Mouse (Mus musculus): ENCODE measurements around the gene Hmgcs2. TPM values are rescaled to one million over a fixed set of nuclear protein-coding genes. Genes with fewer than 3 reads are reported as not detected.

The Hmgcs2 gene
- polyA plus RNA-seq, 1 experiment: 4.2 TPM

GRCm38 (mm10) chr3:98245892-98246291 lies 34.3 kb upstream of the Hmgcs2 start:
- no peaks in the 10 kb centered on the region for H3K36me3 ChIP-seq (ENCODE audit: control insufficient read depth, insufficient read depth, low read length)
- H3K27ac ChIP-seq (ENCODE audit: insufficient read depth, low read depth, low read length): no peak overlapping the region
- WGBS: 10% methylated on average over 8 of the region's 8 CpGs
- H3K4me3 ChIP-seq (ENCODE audit: low read depth, low read length): no peak overlapping the region
- H3K27me3 ChIP-seq (ENCODE audit: control insufficient read depth, insufficient read depth, low read length): no peaks in the 10 kb centered on the region
- H3K4me1 ChIP-seq (ENCODE audit: control insufficient read depth, insufficient read depth, insufficient read length, low read length): peaks cover 17% of the 10 kb centered on the region; the same call in 1 of the 2 replicates
- no peak for TF ChIP-seq POLR2A (IDR thresholded peaks at IDR 0.05; ENCODE audit: low read depth, low read length)
- TF ChIP-seq CTCF (IDR thresholded peaks at IDR 0.05; ENCODE audit: extremely low read depth, insufficient read length, insufficient replicate concordance, low read depth, low read length): no peak

DNA sequence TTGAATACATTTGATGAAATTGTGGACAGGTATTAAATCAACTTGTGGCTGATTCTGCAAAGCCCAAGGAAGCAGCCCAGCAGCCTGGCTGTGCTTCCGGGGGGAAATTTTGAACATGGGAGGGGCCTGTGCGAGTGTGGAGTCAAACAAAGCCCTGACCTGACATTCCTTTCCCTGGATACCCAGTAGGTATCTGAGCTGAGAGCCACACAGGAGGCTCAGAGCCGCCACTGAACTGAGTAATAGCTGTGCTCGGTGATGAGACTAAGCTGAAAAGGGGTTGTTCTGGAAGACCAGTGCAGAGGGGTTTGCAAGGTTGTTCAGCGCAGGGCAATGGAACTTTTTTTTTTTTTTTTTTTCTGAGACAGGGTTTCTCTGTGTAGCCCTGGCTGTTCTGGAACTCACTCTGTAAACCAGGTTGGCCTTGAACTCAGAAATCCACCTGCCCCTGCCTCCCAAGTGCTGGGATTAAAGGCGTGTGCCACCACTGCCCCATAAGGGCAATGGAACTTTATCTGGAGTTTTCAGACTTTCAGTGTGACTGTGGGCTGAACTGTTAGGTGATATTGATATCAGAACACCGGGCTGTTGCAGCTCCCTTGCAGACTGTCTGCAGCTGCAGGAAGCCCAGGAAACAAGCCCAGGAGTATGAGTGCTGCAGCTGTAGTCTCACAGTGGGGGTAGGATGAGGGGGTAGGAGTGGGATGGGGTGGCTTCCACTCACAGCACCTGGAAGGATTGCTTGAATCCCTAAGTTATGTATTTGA lies 33.1 kb upstream of the Hmgcs2 start:
- TF ChIP-seq CTCF (IDR thresholded peaks at IDR 0.05; ENCODE audit: extremely low read depth, insufficient read length, insufficient replicate concordance, low read depth, low read length): no peak
- TF ChIP-seq POLR2A (IDR thresholded peaks at IDR 0.05; ENCODE audit: low read depth, low read length): no peak
- Histone ChIP-seq H3K27me3 (ENCODE audit: control insufficient read depth, insufficient read depth, low read length) (no peaks in the 10 kb centered on the region), H3K36me3 (ENCODE audit: control insufficient read depth, insufficient read depth, low read length) (no peaks in the 10 kb centered on the region), H3K4me3 (ENCODE audit: low read depth, low read length) (no peak overlapping the region), H3K27ac (ENCODE audit: insufficient read depth, low read depth, low read length) (no peak overlapping the region), H3K4me1 (ENCODE audit: control insufficient read depth, insufficient read depth, insufficient read length, low read length) (peaks cover 16% of the 10 kb centered on the region; the same call in 1 of the 2 replicates)
- WGBS: 66% methylated on average over 7 of the region's 7 CpGs

DNA sequence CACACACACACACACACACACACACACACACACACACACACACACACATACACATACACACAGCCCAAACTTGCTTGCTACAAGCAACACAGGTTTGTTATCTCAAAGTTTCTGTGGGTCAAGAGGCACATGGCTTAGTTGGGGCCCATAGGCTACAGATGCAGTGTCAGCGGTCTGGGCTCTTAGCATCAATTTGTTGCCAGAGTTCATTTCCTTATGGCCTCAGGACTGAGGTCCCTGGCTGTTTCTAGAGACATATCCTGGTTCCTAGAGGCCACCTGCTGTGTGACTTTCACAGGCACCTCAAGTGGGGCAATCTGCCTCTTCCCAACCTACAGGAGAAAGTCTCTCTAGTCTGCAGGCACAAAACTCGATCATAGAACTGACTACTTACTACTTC lies 30.9 kb upstream of the Hmgcs2 start:
- H3K4me3 ChIP-seq (ENCODE audit: low read depth, low read length): no peak overlapping the region
- no peak overlapping the region for H3K27ac ChIP-seq (ENCODE audit: insufficient read depth, low read depth, low read length)
- TF ChIP-seq CTCF (IDR thresholded peaks at IDR 0.05; ENCODE audit: extremely low read depth, insufficient read length, insufficient replicate concordance, low read depth, low read length) (no peak), POLR2A (IDR thresholded peaks at IDR 0.05; ENCODE audit: low read depth, low read length) (no peak)
- H3K4me1 ChIP-seq (ENCODE audit: control insufficient read depth, insufficient read depth, insufficient read length, low read length): peaks cover 14% of the 10 kb centered on the region; the same call in 1 of the 2 replicates
- no peaks in the 10 kb centered on the region for H3K36me3 ChIP-seq (ENCODE audit: control insufficient read depth, insufficient read depth, low read length)
- 32% methylated on average over 2 of the region's 2 CpGs for WGBS
- H3K27me3 ChIP-seq (ENCODE audit: control insufficient read depth, insufficient read depth, low read length): no peaks in the 10 kb centered on the region

GRCm38 (mm10) chr3:98249833-98250448 lies 30.3 kb upstream of the Hmgcs2 start:
- WGBS: 49% methylated on average over 11 of the region's 11 CpGs
- Histone ChIP-seq H3K36me3 (ENCODE audit: control insufficient read depth, insufficient read depth, low read length) (no peaks in the 10 kb centered on the region), H3K27ac (ENCODE audit: insufficient read depth, low read depth, low read length) (no peak overlapping the region)

GRCm38 (mm10) chr3:98254059-98254458 lies 26.2 kb upstream of the Hmgcs2 start:
- TF ChIP-seq POLR2A (IDR thresholded peaks at IDR 0.05; ENCODE audit: low read depth, low read length): no peak
- TF ChIP-seq CTCF (IDR thresholded peaks at IDR 0.05; ENCODE audit: extremely low read depth, insufficient read length, insufficient replicate concordance, low read depth, low read length): no peak
- H3K27me3 ChIP-seq (ENCODE audit: control insufficient read depth, insufficient read depth, low read length): no peaks in the 10 kb centered on the region
- H3K4me1 ChIP-seq (ENCODE audit: control insufficient read depth, insufficient read depth, insufficient read length, low read length): peaks cover 16% of the 10 kb centered on the region; the same call in 1 of the 2 replicates
- 25% methylated on average over 3 of the region's 3 CpGs for WGBS
- H3K4me3 ChIP-seq (ENCODE audit: low read depth, low read length): no peak overlapping the region
- no peak overlapping the region for H3K27ac ChIP-seq (ENCODE audit: insufficient read depth, low read depth, low read length)
- H3K36me3 ChIP-seq (ENCODE audit: control insufficient read depth, insufficient read depth, low read length): no peaks in the 10 kb centered on the region

More at GRCm38 (mm10) chr3:98249833-98250448, 30.3 kb upstream of the Hmgcs2 start:
- TF ChIP-seq CTCF (IDR thresholded peaks at IDR 0.05; ENCODE audit: extremely low read depth, insufficient read length, insufficient replicate concordance, low read depth, low read length) (no peak), POLR2A (IDR thresholded peaks at IDR 0.05; ENCODE audit: low read depth, low read length) (no peak)
- Histone ChIP-seq H3K4me1 (ENCODE audit: control insufficient read depth, insufficient read depth, insufficient read length, low read length) (peaks cover 20% of the 10 kb centered on the region; the same call in 1 of the 2 replicates), H3K4me3 (ENCODE audit: low read depth, low read length) (no peak overlapping the region), H3K27me3 (ENCODE audit: control insufficient read depth, insufficient read depth, low read length) (no peaks in the 10 kb centered on the region)

DNA sequence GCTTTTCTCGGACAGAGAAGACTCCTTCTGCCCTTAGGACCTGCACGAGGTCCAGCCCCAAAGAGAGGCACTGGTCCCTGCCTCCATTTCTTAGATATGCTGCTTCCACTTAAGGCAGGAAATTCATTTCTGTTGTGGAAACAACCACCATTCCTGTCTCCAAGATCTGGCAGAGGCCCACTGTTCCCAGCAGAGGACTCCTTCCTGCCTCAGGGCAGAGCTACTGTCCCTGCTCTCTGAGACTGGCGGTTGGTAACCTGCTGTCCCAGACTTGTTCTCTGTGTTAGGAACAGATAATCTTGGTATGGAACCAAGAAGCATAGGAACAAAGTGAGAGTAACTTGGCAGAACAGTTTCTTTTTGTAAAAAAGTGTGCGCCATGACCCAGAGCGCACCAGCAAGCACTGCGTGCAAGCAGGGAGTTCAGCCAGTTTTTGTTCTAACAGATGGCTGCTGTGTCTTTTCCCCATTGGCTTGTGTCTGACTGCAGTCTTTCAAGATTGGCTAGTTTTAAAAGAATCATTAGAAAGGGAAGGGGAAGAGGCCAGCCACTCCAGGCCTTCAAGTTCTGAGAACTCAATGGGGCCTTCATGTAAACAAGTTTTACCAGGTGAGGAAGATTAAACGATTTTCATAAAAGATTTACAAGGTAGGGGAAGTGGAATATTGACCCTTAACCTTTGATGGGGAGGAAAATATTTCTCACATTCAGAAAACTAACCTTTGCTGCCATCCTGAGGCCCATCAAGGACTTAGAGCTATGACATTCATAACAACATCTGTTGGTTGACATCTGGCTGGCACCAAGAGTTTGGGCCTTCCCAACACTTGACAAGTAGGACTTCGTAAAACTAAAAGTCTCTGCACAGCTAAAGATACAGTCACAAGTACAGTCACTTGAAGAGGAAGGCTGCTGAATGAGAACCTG lies 25.3 kb upstream of the Hmgcs2 start:
- no peak overlapping the region for H3K27ac ChIP-seq (ENCODE audit: insufficient read depth, low read depth, low read length)
- WGBS: 57% methylated on average over 8 of the region's 8 CpGs
- H3K4me1 ChIP-seq (ENCODE audit: control insufficient read depth, insufficient read depth, insufficient read length, low read length): peaks cover 9% of the 10 kb centered on the region; the same call in 1 of the 2 replicates
- H3K27me3 ChIP-seq (ENCODE audit: control insufficient read depth, insufficient read depth, low read length): no peaks in the 10 kb centered on the region
- H3K36me3 ChIP-seq (ENCODE audit: control insufficient read depth, insufficient read depth, low read length): no peaks in the 10 kb centered on the region
- H3K4me3 ChIP-seq (ENCODE audit: low read depth, low read length): no peak overlapping the region
- TF ChIP-seq POLR2A (IDR thresholded peaks at IDR 0.05; ENCODE audit: low read depth, low read length) (no peak), CTCF (IDR thresholded peaks at IDR 0.05; ENCODE audit: extremely low read depth, insufficient read length, insufficient replicate concordance, low read depth, low read length) (no peak)

Measured in small intestine, adult 2 months (tissue).